Mouse (Mus musculus): ENCODE data around the gene Mmrn1.

Mmrn1 gene

GRCm38 (mm10) chr6:60994114-60994513, 69.3 kb downstream of the Mmrn1 start:
- no peak for DNase-seq

GRCm38 (mm10) chr6:60994521-60994920, 69.7 kb downstream of the Mmrn1 start:
- DNase-seq: no peak

GRCm38 (mm10) chr6:60995596-60995995, 70.8 kb downstream of the Mmrn1 start:
- DNase-seq: no peak

- no peak for DNase-seq
Measured at GRCm38 (mm10) chr6:60996328-60996727, 71.6 kb downstream of the Mmrn1 start.

GRCm38 (mm10) chr6:61001003-61001790, 76.4 kb downstream of the Mmrn1 start:
- DNase-seq: no peak

- DNase-seq: no peak
Measured at GRCm38 (mm10) chr6:61003916-61004765, 79.4 kb downstream of the Mmrn1 start.

- DNase-seq: no peak
Measured at GRCm38 (mm10) chr6:61013780-61014179, 89.0 kb downstream of the Mmrn1 start.

- DNase-seq: no peak
Measured at GRCm38 (mm10) chr6:61019689-61020088, 94.9 kb downstream of the Mmrn1 start.

GRCm38 (mm10) chr6:61020995-61021394, 96.2 kb downstream of the Mmrn1 start:
- DNase-seq: no peak

GRCm38 (mm10) chr6:61033251-61033650, 108.5 kb downstream of the Mmrn1 start:
- DNase-seq: no peak
